In the genomic region with DNA sequence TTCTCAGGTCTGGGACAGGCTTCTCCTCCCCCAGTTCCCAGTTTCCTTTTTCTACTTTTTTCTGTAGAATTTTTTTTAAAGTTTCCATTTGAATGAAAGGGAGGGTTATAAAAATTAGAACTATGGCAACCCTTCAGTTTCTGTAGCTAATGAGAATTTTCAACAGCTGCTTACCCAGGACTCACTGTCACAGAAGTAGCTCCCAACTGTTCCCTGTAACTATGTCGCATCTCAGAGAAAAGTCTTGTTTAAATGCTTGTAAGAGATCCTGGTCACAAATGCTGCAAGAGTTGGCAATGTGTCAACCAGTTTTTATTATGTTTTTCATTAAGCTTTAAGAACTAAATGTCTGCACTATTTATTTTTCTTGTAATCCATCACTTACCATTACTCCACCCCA, we compare ENCODE assay signal across 23 mouse cellular contexts.
"Had no signal": no experiment of that assay in that cellular context is flagged by ENCODE, and none has a peak within 500 bp of the region (broad histone marks: within the 10 kb centered on the region; RNA-seq: fewer than 3 reads in every experiment).

No protein-coding gene starts in this region.

- ATAC-seq: hindbrain, postnatal 0 days; intestine, embryonic 16.5 days; liver, embryonic 12.5 days had no signal

- H3K27ac ChIP-seq: heart, embryonic 10.5 days; heart, embryonic 13.5 days; heart, embryonic 15.5 days; hindbrain, embryonic 13.5 days; hindbrain, embryonic 15.5 days; hindbrain, postnatal 0 days; limb, embryonic 13.5 days; limb, embryonic 15.5 days; liver, embryonic 12.5 days; liver, embryonic 14.5 days had no signal

- H3K4me1 ChIP-seq: limb, embryonic 13.5 days; limb, embryonic 15.5 days; liver, embryonic 12.5 days had no signal

- H3K9ac ChIP-seq: heart, embryonic 13.5 days; heart, embryonic 15.5 days; hindbrain, embryonic 13.5 days; hindbrain, embryonic 15.5 days; limb, embryonic 13.5 days; limb, embryonic 15.5 days; liver, embryonic 12.5 days; liver, embryonic 14.5 days had no signal

- H3K27me3 ChIP-seq: heart, embryonic 13.5 days; heart, embryonic 15.5 days; hindbrain, embryonic 13.5 days; hindbrain, embryonic 15.5 days; limb, embryonic 13.5 days; limb, embryonic 15.5 days; liver, embryonic 12.5 days had no signal

- H3K4me2 ChIP-seq: heart, embryonic 13.5 days; heart, embryonic 15.5 days; hindbrain, embryonic 13.5 days; hindbrain, embryonic 15.5 days; limb, embryonic 13.5 days; limb, embryonic 15.5 days; liver, embryonic 12.5 days had no signal

- DNase-seq: gastrocnemius, postnatal 14 days; gastrocnemius, postnatal 36 days; heart, adult 18-20 months; heart, postnatal 14 days; heart, postnatal 36 days; kidney, adult 11 months; kidney, adult 2 months; kidney, adult 9 months; kidney, postnatal 14 days; kidney, postnatal 36 days; layer of hippocampus, postnatal 36 days; left cerebral cortex, postnatal 4 days had no signal

- H3K9me3 ChIP-seq: heart, embryonic 10.5 days; heart, embryonic 13.5 days; heart, embryonic 15.5 days; hindbrain, embryonic 13.5 days; hindbrain, embryonic 15.5 days; limb, embryonic 13.5 days; limb, embryonic 15.5 days; liver, embryonic 12.5 days had no signal

- H3K4me3 ChIP-seq: heart, embryonic 10.5 days; heart, embryonic 13.5 days; heart, embryonic 15.5 days; hindbrain, embryonic 13.5 days; hindbrain, embryonic 15.5 days; limb, embryonic 13.5 days; limb, embryonic 15.5 days; liver, embryonic 12.5 days had no signal

- H3K36me3 ChIP-seq: heart, embryonic 10.5 days; heart, embryonic 13.5 days; heart, embryonic 15.5 days; hindbrain, embryonic 13.5 days; hindbrain, embryonic 15.5 days; limb, embryonic 13.5 days; limb, embryonic 15.5 days; liver, embryonic 12.5 days had no signal
